Mouse (Mus musculus) lung, postnatal 0 days (tissue): ENCODE measurements at regions not wholly inside any gene's neighbourhood (a gene's known extent, or its start where the extent isn't known, plus 50 kb on each side); places are given as distances from the start of the nearest gene placed in this dataset.

Source experiments
- CTCF ChIP-seq: IDR thresholded peaks from 2 replicates; pipeline ENCODE4 v1.5.1; 2016; ENCODE audit warnings: antibody characterized with exemption, mild to moderate bottlenecking
- EP300 ChIP-seq: IDR thresholded peaks from 2 replicates; pipeline ENCODE4 v1.6.1; 2016; ENCODE audit warnings: antibody characterized with exemption, mild to moderate bottlenecking, control low read depth

GRCm38 (mm10) chr7:65229306-65229705 lies 72.9 kb upstream of the Fam189a1 start:
- TF ChIP-seq CTCF (no peak), EP300 (no peak)
